In the genomic region with DNA sequence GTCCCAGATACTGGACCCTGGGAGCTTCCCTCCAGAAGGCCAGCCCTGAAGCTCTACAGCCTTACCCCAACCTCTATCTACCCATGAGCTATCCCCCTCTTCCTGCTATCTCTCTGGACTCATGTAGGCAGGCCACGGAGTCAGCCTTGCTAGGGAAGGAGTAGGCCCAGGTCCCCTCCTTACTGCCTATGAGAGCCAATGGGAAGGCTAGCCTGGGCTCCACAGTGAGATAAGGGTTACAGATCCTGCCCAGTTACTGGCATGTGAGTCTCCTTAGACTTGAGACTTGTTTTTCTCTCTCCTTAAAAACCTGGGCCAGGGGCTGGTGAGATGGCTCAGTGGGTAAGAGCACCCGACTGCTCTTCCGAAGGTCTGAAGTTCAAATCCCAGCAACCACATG, we compare ENCODE assay signal across 21 mouse cellular contexts. TPM values are rescaled to one million over a fixed set of nuclear protein-coding genes. Genes with fewer than 3 reads are reported as not detected.
DNase-seq lines count a peak whose midpoint lies in the region; ATAC-seq and TF ChIP-seq lines count a peak whose summit lies in the region.
"Had no signal": no experiment of that assay in that cellular context is flagged by ENCODE, and none has a peak within 500 bp of the region (broad histone marks: within the 10 kb centered on the region; RNA-seq: fewer than 3 reads in every experiment).

No protein-coding gene starts in this region.

- in situ Hi-C loops in CH12.LX (cut with MboI; ENCODE audit: low pct_ligation_motif_present, low pct_unique_long_range_greater_than_20kb, low sequenced_read_pairs): no loop called here

- WGBS in limb, embryonic 10.5 days: 92% methylated on average over 3 of the region's 3 CpGs
- WGBS in liver, embryonic 15.5 days (ENCODE audit: insufficient replicate concordance): 48% methylated on average over 3 of the region's 3 CpGs
- 98% methylated on average over 3 of the region's 3 CpGs for WGBS in forebrain, embryonic 11.5 days

- no peak for ATAC-seq in liver, embryonic 15.5 days (ENCODE audit: insufficient read depth)
- ATAC-seq in forebrain, embryonic 11.5 days (replicated peaks; ENCODE audit: low FRiP score): no peak
- ATAC-seq: inflammation-experienced regulatory T-cells, adult 6 months had no signal

- peaks cover 27 to 57% of the 10 kb centered on the region in 2 experiments for H3K4me1 ChIP-seq in CH12.LX (ENCODE audit: control insufficient read depth in 1 of 2, insufficient read depth in 2 of 2)
- H3K4me1 ChIP-seq in limb, embryonic 10.5 days: peaks cover 60% of the 10 kb centered on the region
- H3K4me1 ChIP-seq in liver, embryonic 15.5 days (replicated peaks): peaks cover 74% of the 10 kb centered on the region
- H3K4me1 ChIP-seq in forebrain, embryonic 11.5 days (replicated peaks; ENCODE audit: control insufficient read depth, insufficient read depth, low read length): peaks cover 6% of the 10 kb centered on the region; the same call in 1 of the 2 replicates

- TF ChIP-seq EP300 in CH12.LX (IDR thresholded peaks at IDR 0.05; ENCODE audit: low read length): no peak

- H3K9me3 ChIP-seq in CH12.LX (replicated peaks; ENCODE audit: low read length): no peaks in the 10 kb centered on the region
- no peaks in the 10 kb centered on the region for H3K9me3 ChIP-seq in limb, embryonic 10.5 days (replicated peaks)
- no peaks in the 10 kb centered on the region for H3K9me3 ChIP-seq in liver, embryonic 15.5 days (replicated peaks)
- H3K9me3 ChIP-seq in forebrain, embryonic 11.5 days (ENCODE audit: control insufficient read depth, low read length): no peaks in the 10 kb centered on the region
- H3K9me3 ChIP-seq: embryonic facial prominence, embryonic 15.5 days; heart, embryonic 15.5 days; hindbrain, embryonic 12.5 days; midbrain, embryonic 12.5 days; neural tube, embryonic 12.5 days had no signal

- no peaks in the 10 kb centered on the region for H3K27me3 ChIP-seq in CH12.LX (replicated peaks)
- H3K27me3 ChIP-seq in limb, embryonic 10.5 days (ENCODE audit: low read depth, poor library complexity, severe bottlenecking): no peaks in the 10 kb centered on the region
- no peaks in the 10 kb centered on the region for H3K27me3 ChIP-seq in liver, embryonic 15.5 days
- H3K27me3 ChIP-seq in forebrain, embryonic 11.5 days (ENCODE audit: control insufficient read depth, insufficient read depth, low read length): no peaks in the 10 kb centered on the region
- H3K27me3 ChIP-seq: embryonic facial prominence, embryonic 15.5 days; heart, embryonic 15.5 days; hindbrain, embryonic 12.5 days; neural tube, embryonic 12.5 days had no signal

- H3K36me3 ChIP-seq in CH12.LX (replicated peaks in 1 of 2; ENCODE audit: control insufficient read depth in 1 of 2, insufficient read depth in 1 of 2, low read length in 1 of 2): no peaks in the 10 kb centered on the region
- H3K36me3 ChIP-seq in limb, embryonic 10.5 days: no peaks in the 10 kb centered on the region
- no peaks in the 10 kb centered on the region for H3K36me3 ChIP-seq in liver, embryonic 15.5 days (replicated peaks)
- no peaks in the 10 kb centered on the region for H3K36me3 ChIP-seq in forebrain, embryonic 11.5 days (ENCODE audit: control insufficient read depth, insufficient read depth, low read length)
- H3K36me3 ChIP-seq: embryonic facial prominence, embryonic 15.5 days; heart, embryonic 15.5 days; hindbrain, embryonic 12.5 days; midbrain, embryonic 12.5 days; neural tube, embryonic 12.5 days had no signal

- DNase-seq in cerebellum, adult 9-11 months: peak; percentile 18
- DNase-seq in cerebellum, postnatal 36 days: no peak
- no peak for DNase-seq in CH12.LX (ENCODE audit: extremely low read depth)
- DNase-seq in limb, embryonic 10.5 days (ENCODE audit: low spot score): no peak
- no peak for DNase-seq in gastrocnemius, adult 8-10 months (ENCODE audit: low spot score in 2 of 2)
- no peak for DNase-seq in forebrain, embryonic 11.5 days (ENCODE audit: low spot score)
- no peak for DNase-seq in heart, postnatal 25 days (ENCODE audit: low spot score)
- DNase-seq: cerebellum, adult 9-10 months; gastrocnemius, postnatal 10 days; kidney, adult 8-10 months; kidney, postnatal 36 days; lung, adult 18-20 months; lung, postnatal 14 days; thymus, postnatal 14 days had no signal

- H3K27ac ChIP-seq in CH12.LX (ENCODE audit: insufficient read depth, low read depth): peak overlapping the region; percentile 43; the same call in 1 of the 2 replicates
- H3K27ac ChIP-seq in limb, embryonic 10.5 days: peak overlapping the region; percentile 22
- H3K27ac ChIP-seq in liver, embryonic 15.5 days (replicated peaks): peak overlapping the region; percentile 60
- no peak overlapping the region for H3K27ac ChIP-seq in forebrain, embryonic 11.5 days (ENCODE audit: low read depth, low read length)
- H3K27ac ChIP-seq: embryonic facial prominence, embryonic 15.5 days; heart, embryonic 15.5 days; hindbrain, embryonic 12.5 days; midbrain, embryonic 12.5 days; neural tube, embryonic 12.5 days had no signal

- TF ChIP-seq RAD21 in CH12.LX (IDR thresholded peaks at IDR 0.05; ENCODE audit: low read depth, low read length): no peak

- H3K79me2 ChIP-seq in CH12.LX (replicated peaks; ENCODE audit: control insufficient read depth, extremely low read depth, insufficient read depth, poor library complexity, severe bottlenecking): no peaks in the 10 kb centered on the region

- no peak for TF ChIP-seq POLR2A in CH12.LX (IDR thresholded peaks at IDR 0.05; ENCODE audit: low read depth, low read length)

- dilution Hi-C loops in CH12.LX (cut with MboI; ENCODE audit: extremely low pct_ligation_motif_present, extremely low pct_unique_long_range_greater_than_20kb, low sequenced_read_pairs): no loop called here

- H3K9ac ChIP-seq in CH12.LX (ENCODE audit: insufficient read depth, low read depth): no peak overlapping the region
- no peak overlapping the region for H3K9ac ChIP-seq in liver, embryonic 15.5 days
- H3K9ac ChIP-seq in forebrain, embryonic 11.5 days (ENCODE audit: low read length): no peak overlapping the region
- H3K9ac ChIP-seq: embryonic facial prominence, embryonic 15.5 days; heart, embryonic 15.5 days; hindbrain, embryonic 12.5 days; midbrain, embryonic 12.5 days; neural tube, embryonic 12.5 days had no signal

- no peak for TF ChIP-seq CTCF in CH12.LX (conservative IDR thresholded peaks at IDR 0.05 in 1 of 2, IDR thresholded peaks at IDR 0.05 in 1 of 2; ENCODE audit: low read depth in 2 of 2, low read length in 2 of 2)

- intact Hi-C loops in heart, postnatal 25 days (cut with DNase I): no loop called here

- H3K4me2 ChIP-seq in CH12.LX (ENCODE audit: insufficient read depth, low read depth, poor library complexity, severe bottlenecking): 0 out of 2 replicates have a peak overlapping the region, but pooled peaks have one; percentile 24
- H3K4me2 ChIP-seq in liver, embryonic 15.5 days: no peak overlapping the region
- no peak overlapping the region for H3K4me2 ChIP-seq in forebrain, embryonic 11.5 days (ENCODE audit: low read depth, low read length, severe bottlenecking)
- H3K4me2 ChIP-seq: embryonic facial prominence, embryonic 15.5 days; heart, embryonic 15.5 days; hindbrain, embryonic 12.5 days; midbrain, embryonic 12.5 days; neural tube, embryonic 12.5 days had no signal

- H3K4me3 ChIP-seq in CH12.LX (replicated peaks in 1 of 3; ENCODE audit: low read depth in 2 of 3, low read length in 2 of 3, poor library complexity in 1 of 3): no peak overlapping the region
- H3K4me3 ChIP-seq in limb, embryonic 10.5 days: no peak overlapping the region
- no peak overlapping the region for H3K4me3 ChIP-seq in liver, embryonic 15.5 days (replicated peaks)
- H3K4me3 ChIP-seq in forebrain, embryonic 11.5 days (ENCODE audit: low read depth, low read length): no peak overlapping the region
- H3K4me3 ChIP-seq: embryonic facial prominence, embryonic 15.5 days; heart, embryonic 15.5 days; hindbrain, embryonic 12.5 days; midbrain, embryonic 12.5 days; neural tube, embryonic 12.5 days had no signal

TF ChIP-seq in CH12.LX, 34 proteins besides CTCF, POLR2A, EP300 and RAD21:
- TF ChIP-seq PAX5 (IDR thresholded peaks at IDR 0.05; ENCODE audit: low read length): no peak
- no peak for TF ChIP-seq HCFC1 (IDR thresholded peaks at IDR 0.05; ENCODE audit: low read depth, low read length)
- TF ChIP-seq UBTF (IDR thresholded peaks at IDR 0.05; ENCODE audit: low read depth, low read length): no peak
- no peak for TF ChIP-seq MXI1 (IDR thresholded peaks at IDR 0.05; ENCODE audit: low read depth, low read length)
- no peak for TF ChIP-seq MYC (IDR thresholded peaks at IDR 0.05; ENCODE audit: low read depth, low read length)
- no peak for TF ChIP-seq GABPA (IDR thresholded peaks at IDR 0.05; ENCODE audit: insufficient replicate concordance, low read depth, low read length)
- no peak for TF ChIP-seq BHLHE40 (IDR thresholded peaks at IDR 0.05; ENCODE audit: low read depth, low read length)
- TF ChIP-seq MAZ (IDR thresholded peaks at IDR 0.05; ENCODE audit: low read depth, low read length): no peak
- TF ChIP-seq JUND (conservative IDR thresholded peaks at IDR 0.05; ENCODE audit: low read depth, low read length): no peak
- TF ChIP-seq CHD1 (IDR thresholded peaks at IDR 0.05; ENCODE audit: low read depth, low read length): no peak
- no peak for TF ChIP-seq NRF1 (IDR thresholded peaks at IDR 0.05; ENCODE audit: low read depth, low read length)

RNA-seq across cellular contexts. Expression of a gene that starts 5.6 kb away (rescaled TPM):
- total RNA-seq in CH12.LX (2012; rRNA removed): 34.0 and 35.1 TPM in 2 replicates
- 29.5 and 33.6 TPM in 2 replicates for total RNA-seq in CH12.LX (2014; rRNA removed)
- 76.1 and 84.5 TPM in 2 replicates for polyA plus RNA-seq in CH12.LX (2012; ENCODE audit: insufficient read length, low read depth)
- polyA plus RNA-seq in limb, embryonic 10.5 days (2016; fragmentation: Nextera tagmentation; extraction: Ambion mirVana): 59.3 and 59.5 TPM in 2 replicates
- polyA plus RNA-seq in liver, embryonic 15.5 days (2015; fragmentation: Nextera tagmentation; extraction: Ambion mirVana): 19.1 and 24.6 TPM in 2 replicates
- 10 to 100 TPM; 11.4 to 14.4 (median 13.5) TPM for total RNA-seq in gastrocnemius, adult 8-10 months (2022)
- polyA plus RNA-seq in forebrain, embryonic 11.5 days (2014; fragmentation: Nextera tagmentation; extraction: Ambion mirVana): 54.3 and 61.5 TPM in 2 replicates
- total RNA-seq in heart, postnatal 25 days (2021): 10 to 100 TPM; 44.5 to 48.7 TPM
